Mouse (Mus musculus): Measurements from ENCODE around the gene Runx2.

DNA sequence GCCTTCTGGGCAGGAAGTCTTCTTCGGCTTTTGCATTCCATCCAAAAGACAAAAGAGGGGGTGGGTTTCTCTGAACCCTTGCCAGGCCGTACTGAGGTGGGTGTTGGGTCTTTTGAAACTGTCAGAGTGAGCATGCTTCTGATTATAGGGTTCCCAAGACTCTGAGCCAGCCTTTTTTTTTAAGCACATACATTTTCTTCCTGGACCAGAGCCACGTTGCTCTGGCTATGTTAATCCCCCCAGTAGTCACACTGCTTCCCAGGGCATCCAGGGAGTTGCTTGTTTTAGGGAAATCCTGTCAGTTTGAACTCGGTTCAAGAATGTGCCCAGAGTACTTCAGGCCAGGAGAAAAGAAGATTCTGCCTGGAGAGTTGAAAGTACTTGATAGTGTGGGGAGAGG, 286.0 kb downstream of the Runx2 start:
- TF ChIP-seq CTCF (IDR thresholded peaks at IDR 0.05; ENCODE audit: low read depth, low read length) (no peak), POLR2A (IDR thresholded peaks at IDR 0.05; ENCODE audit: borderline replicate concordance, low read depth, low read length) (no peak)

All from bone marrow macrophage, adult 2 months (primary cell).